7 mouse cellular contexts compared by ENCODE assay signal in the genomic region with DNA sequence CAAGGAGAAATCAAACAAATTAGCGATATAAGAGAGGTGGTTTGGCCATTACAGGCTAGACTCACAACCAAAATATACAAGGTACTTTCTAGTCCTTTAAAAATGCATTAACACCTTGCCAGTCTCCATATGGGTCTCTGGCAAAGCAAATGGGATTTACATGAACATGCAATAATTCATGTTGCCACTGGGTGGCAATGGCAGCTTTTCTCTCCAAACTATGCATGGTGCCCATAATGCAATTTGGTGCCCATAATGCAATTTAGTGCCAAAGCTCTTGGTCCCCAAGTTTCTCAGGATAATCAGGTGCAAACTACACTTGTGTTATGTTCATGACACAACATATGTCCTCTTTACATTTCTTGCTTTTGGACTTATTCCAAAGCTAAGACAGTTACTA.
DNase-seq lines count a peak whose midpoint lies in the region; ATAC-seq and TF ChIP-seq lines count a peak whose summit lies in the region.

No protein-coding gene starts in this region.

- H3K27me3 ChIP-seq in forebrain, embryonic 12.5 days, result no peaks in the 10 kb centered on the region
- no peaks in the 10 kb centered on the region for H3K27me3 ChIP-seq in lung, postnatal 0 days (replicated peaks; ENCODE audit: insufficient read depth, low read length)

- ATAC-seq in forebrain, embryonic 12.5 days (ENCODE audit: low FRiP score), result peak; percentile 57; the same call in 1 of the 2 replicates
- ATAC-seq in lung, postnatal 0 days, result peak; percentile 41; the same call in 1 of the 2 replicates

- H3K9ac ChIP-seq in forebrain, embryonic 12.5 days, result no peak overlapping the region
- H3K9ac ChIP-seq in lung, postnatal 0 days (replicated peaks; ENCODE audit: low read depth), result no peak overlapping the region

- TF ChIP-seq EP300 in lung, postnatal 0 days (IDR thresholded peaks at IDR 0.05), result no peak

- H3K9me3 ChIP-seq in forebrain, embryonic 12.5 days, result no peaks in the 10 kb centered on the region
- no peaks in the 10 kb centered on the region for H3K9me3 ChIP-seq in lung, postnatal 0 days (ENCODE audit: low read length)

- H3K4me1 ChIP-seq in forebrain, embryonic 12.5 days, result no peaks in the 10 kb centered on the region
- H3K4me1 ChIP-seq in lung, postnatal 0 days (ENCODE audit: insufficient read depth, low read depth, low read length), result no peaks in the 10 kb centered on the region

- 18% methylated on average over 1 of the region's 1 CpGs for WGBS in forebrain, embryonic 12.5 days
- 9% methylated on average over 1 of the region's 1 CpGs for WGBS in lung, postnatal 0 days

- no peaks in the 10 kb centered on the region for H3K36me3 ChIP-seq in forebrain, embryonic 12.5 days (replicated peaks)
- no peaks in the 10 kb centered on the region for H3K36me3 ChIP-seq in lung, postnatal 0 days (ENCODE audit: insufficient read depth, low read length)

- H3K27ac ChIP-seq in forebrain, embryonic 12.5 days, result no peak overlapping the region
- no peak overlapping the region for H3K27ac ChIP-seq in lung, postnatal 0 days (ENCODE audit: low read length)

- peak; percentile 90 for TF ChIP-seq CTCF in lung, postnatal 0 days (IDR thresholded peaks at IDR 0.05)

- DNase-seq in urinary bladder, postnatal 25 days (ENCODE audit: low spot score), result peak; percentile 20
- DNase-seq in urinary bladder, postnatal 10 days (ENCODE audit: low spot score), result no peak
- peak; percentile 3 for DNase-seq in adrenal gland, postnatal 25 days
- DNase-seq in kidney, postnatal 10 days, result peak; percentile 55
- peak; percentile 61 for DNase-seq in lung, postnatal 0 days (ENCODE audit: low spot score)
- peak; percentile 21 for DNase-seq in right cerebral cortex, postnatal 14 days

- no peak overlapping the region for H3K4me3 ChIP-seq in forebrain, embryonic 12.5 days (replicated peaks)
- no peak overlapping the region for H3K4me3 ChIP-seq in lung, postnatal 0 days (ENCODE audit: low read depth, low read length)

- no peak overlapping the region for H3K4me2 ChIP-seq in forebrain, embryonic 12.5 days
- no peak overlapping the region for H3K4me2 ChIP-seq in lung, postnatal 0 days (replicated peaks; ENCODE audit: low read depth, low read length)
